Comparison of ENCODE assay signal across 10 mouse cellular contexts in genomic region chr11:115188539-115189231, GRCm38 (mm10). TPM values are rescaled to one million over a fixed set of nuclear protein-coding genes. Genes with fewer than 3 reads are reported as not detected.
A peak's percentile ranks its signal among the peaks of the same experiment; 100 is the strongest.
DNase-seq lines count a peak whose midpoint lies in the region; ATAC-seq lines count a peak whose summit lies in the region.
"Had no signal": no experiment of that assay in that cellular context is flagged by ENCODE, and none has a peak within 500 bp of the region (broad histone marks: within the 10 kb centered on the region; RNA-seq: fewer than 3 reads in every experiment).

No protein-coding gene starts in this region.

- no peak overlapping the region for H3K9ac ChIP-seq in hindbrain, embryonic 12.5 days

- H3K4me3 ChIP-seq in hindbrain, embryonic 10.5 days: peak overlapping the region; percentile 3; the same call in 1 of the 2 replicates
- no peak overlapping the region for H3K4me3 ChIP-seq in hindbrain, embryonic 12.5 days

- no peak for ATAC-seq in hindbrain, embryonic 12.5 days (ENCODE audit: low FRiP score)
- ATAC-seq in common myeloid progenitor, adult 5-6 weeks (replicated peaks; ENCODE audit: low read depth, poor library complexity, severe bottlenecking): peak; percentile 57
- ATAC-seq in megakaryocyte progenitor cell, adult 5-6 weeks (replicated peaks; ENCODE audit: poor library complexity): peak; percentile 53

- no peak overlapping the region for H3K4me2 ChIP-seq in hindbrain, embryonic 12.5 days (replicated peaks)

- H3K36me3 ChIP-seq in hindbrain, embryonic 10.5 days: peaks cover 14% of the 10 kb centered on the region
- peaks cover 4% of the 10 kb centered on the region; the same call in 1 of the 2 replicates for H3K36me3 ChIP-seq in hindbrain, embryonic 12.5 days

- no peak overlapping the region for H3K27ac ChIP-seq in hindbrain, embryonic 10.5 days
- H3K27ac ChIP-seq in hindbrain, embryonic 12.5 days: no peak overlapping the region

- H3K27me3 ChIP-seq in hindbrain, embryonic 10.5 days (ENCODE audit: insufficient read depth, poor library complexity, severe bottlenecking): no peaks in the 10 kb centered on the region
- H3K27me3 ChIP-seq in hindbrain, embryonic 12.5 days: no peaks in the 10 kb centered on the region

- DNase-seq in hindbrain, embryonic 10.5 days (ENCODE audit: low spot score): no peak
- DNase-seq in 416B (ENCODE audit: low read depth): peak; percentile 93
- DNase-seq in kidney, postnatal 14 days: no peak
- no peak for DNase-seq in embryo, embryonic 11 days
- no peak for DNase-seq in layer of hippocampus, adult 11-12 months (ENCODE audit: low spot score)
- DNase-seq: adrenal gland, postnatal 25 days; heart, postnatal 14 days had no signal

- H3K9me3 ChIP-seq in hindbrain, embryonic 10.5 days: no peaks in the 10 kb centered on the region
- no peaks in the 10 kb centered on the region for H3K9me3 ChIP-seq in hindbrain, embryonic 12.5 days (replicated peaks)

- peaks cover 36% of the 10 kb centered on the region for H3K4me1 ChIP-seq in hindbrain, embryonic 10.5 days (replicated peaks)
- H3K4me1 ChIP-seq in hindbrain, embryonic 12.5 days: peaks cover 18% of the 10 kb centered on the region

- WGBS in hindbrain, embryonic 10.5 days: 87% methylated on average over 13 of the region's 13 CpGs
- WGBS in hindbrain, embryonic 12.5 days: 90% methylated on average over 13 of the region's 13 CpGs

RNA-seq across cellular contexts. Expression of gene Nat9, which starts 1.0 kb away (rescaled TPM):
- polyA plus RNA-seq in hindbrain, embryonic 10.5 days (2016; fragmentation: Nextera tagmentation; extraction: Ambion mirVana): 18.7 and 24.3 TPM in 2 replicates
- 19.1 and 21.1 TPM in 2 replicates for polyA plus RNA-seq in hindbrain, embryonic 12.5 days (2016; fragmentation: Nextera tagmentation; extraction: Ambion mirVana)
- total RNA-seq in common myeloid progenitor, adult 5-6 weeks (2017): 17.2 and 19.7 TPM in 2 replicates
- total RNA-seq in megakaryocyte progenitor cell, adult 5-6 weeks (2015): 17.4 and 17.8 TPM in 2 replicates
- total RNA-seq in megakaryocyte progenitor cell, adult 5-6 weeks (2017): 20.2 and 25.5 TPM in 2 replicates

RNA-seq across cellular contexts. Expression of gene Tmem104, which starts 1.4 kb away (rescaled TPM):
- 6.9 and 10.6 TPM in 2 replicates for polyA plus RNA-seq in hindbrain, embryonic 10.5 days (2016; fragmentation: Nextera tagmentation; extraction: Ambion mirVana)
- polyA plus RNA-seq in hindbrain, embryonic 12.5 days (2016; fragmentation: Nextera tagmentation; extraction: Ambion mirVana): 9.0 and 10.4 TPM in 2 replicates
- 2.2 and 3.7 TPM in 2 replicates for total RNA-seq in common myeloid progenitor, adult 5-6 weeks (2017)
- 7.8 and 8.3 TPM in 2 replicates for total RNA-seq in megakaryocyte progenitor cell, adult 5-6 weeks (2015)
- total RNA-seq in megakaryocyte progenitor cell, adult 5-6 weeks (2017): 2.4 and 8.2 TPM in 2 replicates

RNA-seq across cellular contexts. Expression of gene Slc9a3r1, which starts 25.5 kb away (rescaled TPM):
- 39.6 and 49.8 TPM in 2 replicates for polyA plus RNA-seq in hindbrain, embryonic 10.5 days (2016; fragmentation: Nextera tagmentation; extraction: Ambion mirVana)
- polyA plus RNA-seq in hindbrain, embryonic 12.5 days (2016; fragmentation: Nextera tagmentation; extraction: Ambion mirVana): 35.7 and 42.3 TPM in 2 replicates
- total RNA-seq in common myeloid progenitor, adult 5-6 weeks (2017): 45.5 and 53.4 TPM in 2 replicates
- 51.4 TPM in 2 replicates for total RNA-seq in megakaryocyte progenitor cell, adult 5-6 weeks (2015)
- total RNA-seq in megakaryocyte progenitor cell, adult 5-6 weeks (2017): 44.7 and 49.4 TPM in 2 replicates

RNA-seq across cellular contexts. Expression of gene Cd300lf, which starts 54.9 kb away (rescaled TPM):
- 0.11 TPM in 1 of 2 replicates, not detected in the other for polyA plus RNA-seq in hindbrain, embryonic 10.5 days (2016; fragmentation: Nextera tagmentation; extraction: Ambion mirVana)
- polyA plus RNA-seq in hindbrain, embryonic 12.5 days (2016; fragmentation: Nextera tagmentation; extraction: Ambion mirVana): 0.27 TPM in 1 of 2 replicates, not detected in the other
- total RNA-seq in common myeloid progenitor, adult 5-6 weeks (2017): not detected in 2 replicates
- total RNA-seq in megakaryocyte progenitor cell, adult 5-6 weeks (2015): 2.1 and 2.3 TPM in 2 replicates
- 1.6 and 1.8 TPM in 2 replicates for total RNA-seq in megakaryocyte progenitor cell, adult 5-6 weeks (2017)
